Mouse (Mus musculus) megakaryocyte-erythroid progenitor cell, adult 5-6 weeks (primary cell): ENCODE results near the gene Acd. TPM values are rescaled to one million over a fixed set of nuclear protein-coding genes. Genes with fewer than 3 reads are reported as not detected.

Experiments
- ATAC-seq: replicated peaks from 2 replicates; pipeline ENCODE4 v1.8.0; 2016; ENCODE audit warnings: mild to moderate bottlenecking, inconsistent platforms; ENCODE audit not compliant: severe bottlenecking, poor library complexity, low FRiP score, low TSS enrichment
- total RNA-seq, 2 experiments: library from RNA; stranded (forward) in 1 of 2; stranded (reverse) in 1 of 2; fragments of 200-1000, 215-1000 nt in 1 of 2; fragments of >200 nt in 1 of 2; fragmentation: Nextera tagmentation in 1 of 2; gene quantifications; 2 replicates each; pipeline ENCODE4 v1.2.3; 2014 to 2017

Gene Acd
- total RNA-seq, 2 experiments from 2014 or later, result 46.8 to 83.6 TPM

DNA sequence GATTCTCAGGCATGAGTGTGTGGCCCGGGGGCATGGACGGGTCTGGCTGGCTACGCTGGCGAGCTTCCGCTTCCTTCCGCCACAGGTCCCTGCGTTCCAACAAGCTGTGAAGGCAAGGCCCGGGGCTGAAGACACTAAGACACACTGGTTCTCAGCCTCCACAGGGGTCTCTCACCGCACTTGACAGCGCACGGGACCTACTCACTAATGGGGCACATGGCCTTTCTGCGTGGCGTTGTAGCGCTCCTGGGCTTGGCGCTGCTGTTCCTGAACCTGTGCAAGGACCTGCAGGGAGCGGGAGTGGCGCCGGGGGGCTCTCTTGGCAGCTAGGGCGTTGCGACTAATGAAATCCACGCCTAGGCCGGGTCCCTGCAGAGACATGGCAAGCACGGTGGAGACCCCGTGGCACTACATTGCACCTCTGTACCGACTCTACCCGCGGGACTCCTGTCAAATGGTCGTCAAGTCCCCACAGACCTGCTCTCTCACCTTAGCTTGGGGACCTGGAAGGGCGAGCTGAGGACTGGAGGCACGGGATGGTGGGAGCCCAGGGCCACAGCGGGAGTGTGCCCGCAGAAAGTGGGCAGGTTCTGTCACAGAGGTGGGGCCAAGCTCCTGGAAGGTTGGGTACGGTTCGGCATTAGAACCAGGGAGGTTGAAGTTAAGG is 3.4 kb upstream of the Acd start:
- ATAC-seq, result no peak

DNA sequence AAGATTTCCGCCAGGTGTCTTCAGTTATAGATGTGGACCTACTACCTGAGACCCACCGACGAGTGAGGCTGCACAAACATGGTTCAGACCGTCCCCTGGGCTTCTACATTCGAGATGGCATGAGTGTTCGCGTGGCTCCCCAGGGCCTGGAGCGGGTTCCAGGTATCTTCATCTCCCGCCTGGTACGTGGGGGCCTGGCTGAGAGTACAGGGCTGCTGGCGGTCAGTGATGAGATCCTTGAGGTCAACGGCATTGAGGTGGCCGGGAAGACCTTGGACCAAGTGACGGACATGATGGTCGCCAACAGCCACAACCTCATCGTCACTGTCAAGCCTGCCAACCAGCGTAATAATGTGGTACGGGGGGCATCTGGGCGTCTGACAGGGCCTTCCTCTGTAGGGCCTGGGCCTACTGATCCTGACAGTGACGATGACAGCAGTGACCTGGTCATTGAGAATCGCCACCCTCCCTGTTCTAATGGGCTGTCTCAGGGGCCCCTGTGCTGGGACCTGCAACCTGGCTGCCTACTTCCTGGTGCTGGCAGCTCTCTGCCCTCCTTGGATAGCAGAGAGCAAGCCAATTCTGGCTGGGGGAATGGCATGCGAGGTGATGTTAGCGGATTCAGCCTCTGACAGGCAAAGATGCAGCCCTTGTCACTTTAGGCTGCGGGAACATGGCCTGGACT is 2.0 kb upstream of the Acd start:
- ATAC-seq, result no peak

DNA sequence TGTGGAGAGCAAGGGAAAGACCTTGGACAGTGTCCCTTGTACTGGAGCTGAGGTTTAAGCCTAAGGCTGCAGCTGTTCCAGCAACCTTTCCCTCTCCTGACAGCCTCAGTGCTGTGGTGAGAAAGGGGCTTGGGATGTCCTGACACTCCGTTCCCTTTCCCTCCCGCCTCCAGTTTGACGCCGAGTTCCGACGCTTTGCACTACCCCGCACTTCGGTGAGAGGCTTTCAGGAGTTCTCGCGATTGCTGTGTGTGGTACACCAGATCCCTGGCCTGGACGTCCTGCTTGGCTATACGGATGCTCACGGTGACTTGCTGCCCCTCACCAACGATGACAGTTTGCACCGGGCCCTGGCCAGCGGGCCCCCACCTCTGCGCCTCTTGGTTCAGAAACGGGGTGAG is 1.1 kb upstream of the Acd start:
- ATAC-seq, result no peak

DNA sequence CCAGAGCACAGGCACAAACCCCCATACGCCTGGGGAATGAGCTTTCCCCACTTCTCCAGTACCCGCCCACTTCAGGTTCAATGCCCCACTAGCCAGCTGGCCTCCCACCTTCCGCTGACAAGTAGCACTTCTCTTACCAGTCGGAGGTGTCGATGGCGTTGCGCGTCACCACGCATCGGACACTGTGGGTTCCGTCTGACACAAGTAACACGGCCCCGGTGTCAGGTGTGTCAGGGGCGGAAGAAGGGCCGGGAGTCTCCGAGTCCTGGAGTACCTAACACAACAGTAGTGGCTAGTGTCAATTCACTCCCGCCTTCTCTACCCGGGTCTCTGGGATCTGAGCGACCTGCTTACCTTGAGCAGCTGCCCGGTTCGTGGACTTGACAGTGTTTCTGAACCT is 336 bp downstream of the Acd start:
- ATAC-seq, result peak; percentile 47

DNA sequence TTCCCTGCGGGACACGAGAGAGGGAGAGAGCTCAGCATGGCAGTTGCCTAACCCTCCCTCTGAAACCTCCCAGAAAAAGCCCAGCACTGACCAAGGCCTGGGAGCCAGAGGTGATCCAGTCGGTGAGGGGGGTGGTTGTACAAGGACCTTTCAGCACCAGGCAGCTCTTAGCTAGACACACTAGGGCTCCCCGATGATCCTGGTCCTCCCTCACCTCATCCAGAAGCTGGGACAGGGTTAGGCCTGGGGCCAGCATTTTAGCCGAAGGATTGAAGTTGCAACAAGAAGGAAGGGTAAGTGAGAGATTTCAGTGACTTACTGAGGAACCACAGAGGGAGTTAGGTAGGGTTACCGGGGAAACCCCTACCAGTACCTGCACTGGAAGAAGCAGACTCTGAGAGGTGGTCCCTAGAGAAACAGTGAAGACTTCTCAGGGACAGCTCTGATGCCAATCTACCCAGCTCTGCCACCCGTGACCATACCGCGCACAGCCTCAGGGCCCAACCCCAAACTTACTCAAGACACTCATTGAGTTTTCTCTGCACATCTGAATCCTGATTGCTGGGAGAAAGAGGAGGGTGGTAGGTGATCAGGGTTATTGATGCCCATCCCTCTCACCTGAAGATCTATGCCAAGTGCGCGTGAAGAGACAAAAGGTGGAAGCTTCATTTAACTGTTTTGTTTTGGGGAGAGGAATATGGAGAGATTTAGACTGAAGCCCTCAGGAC is 1.2 kb downstream of the Acd start:
- no peak for ATAC-seq

DNA sequence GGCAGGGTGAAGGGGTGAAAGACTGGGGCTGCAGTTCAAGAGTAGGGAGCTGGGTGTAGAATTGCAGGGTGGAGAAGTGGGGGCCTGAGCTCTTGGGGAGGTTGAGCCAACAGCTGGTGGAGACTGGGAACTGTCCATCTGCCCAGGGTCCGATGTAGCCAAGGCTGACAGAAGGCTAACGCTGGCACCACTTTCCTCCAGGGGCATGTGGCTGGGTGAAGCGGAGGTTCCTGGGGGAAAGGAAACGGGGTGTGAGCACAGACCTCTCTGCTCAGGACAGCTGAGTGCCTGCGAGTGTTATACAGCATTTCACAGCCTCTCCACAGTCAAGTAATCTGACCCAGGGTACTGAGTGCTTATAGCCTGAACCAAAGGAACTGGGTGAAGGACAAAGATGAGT is 2.2 kb downstream of the Acd start:
- no peak for ATAC-seq

DNA sequence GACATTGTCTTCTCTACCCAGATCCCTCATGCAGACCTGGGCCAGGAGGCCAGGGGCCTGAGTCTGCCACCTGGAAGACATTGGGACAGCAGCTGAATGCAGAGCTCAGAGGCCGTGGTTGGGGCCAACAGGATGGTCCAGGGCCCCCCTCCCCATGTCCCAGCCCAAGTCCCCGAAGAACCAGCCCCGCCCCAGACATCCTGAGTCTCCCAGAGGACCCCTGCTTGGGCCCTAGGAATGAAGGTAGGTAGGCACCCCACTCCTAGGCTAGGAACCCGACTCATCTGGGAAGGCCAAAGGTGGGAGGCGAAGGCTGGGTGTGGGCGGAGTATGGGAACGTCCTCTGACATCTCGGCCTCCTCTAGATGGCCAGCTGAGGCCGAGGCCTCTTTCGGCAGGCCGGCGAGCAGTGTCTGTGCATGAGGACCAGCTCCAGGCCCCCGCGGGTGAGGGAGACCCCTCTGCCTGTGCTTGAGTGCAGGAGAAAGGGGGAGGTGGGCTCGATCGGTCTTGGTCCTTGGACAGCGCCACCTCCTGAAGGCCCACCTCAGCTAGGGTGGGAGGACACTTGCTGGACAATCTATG is 3.6 kb downstream of the Acd start:
- no peak for ATAC-seq

DNA sequence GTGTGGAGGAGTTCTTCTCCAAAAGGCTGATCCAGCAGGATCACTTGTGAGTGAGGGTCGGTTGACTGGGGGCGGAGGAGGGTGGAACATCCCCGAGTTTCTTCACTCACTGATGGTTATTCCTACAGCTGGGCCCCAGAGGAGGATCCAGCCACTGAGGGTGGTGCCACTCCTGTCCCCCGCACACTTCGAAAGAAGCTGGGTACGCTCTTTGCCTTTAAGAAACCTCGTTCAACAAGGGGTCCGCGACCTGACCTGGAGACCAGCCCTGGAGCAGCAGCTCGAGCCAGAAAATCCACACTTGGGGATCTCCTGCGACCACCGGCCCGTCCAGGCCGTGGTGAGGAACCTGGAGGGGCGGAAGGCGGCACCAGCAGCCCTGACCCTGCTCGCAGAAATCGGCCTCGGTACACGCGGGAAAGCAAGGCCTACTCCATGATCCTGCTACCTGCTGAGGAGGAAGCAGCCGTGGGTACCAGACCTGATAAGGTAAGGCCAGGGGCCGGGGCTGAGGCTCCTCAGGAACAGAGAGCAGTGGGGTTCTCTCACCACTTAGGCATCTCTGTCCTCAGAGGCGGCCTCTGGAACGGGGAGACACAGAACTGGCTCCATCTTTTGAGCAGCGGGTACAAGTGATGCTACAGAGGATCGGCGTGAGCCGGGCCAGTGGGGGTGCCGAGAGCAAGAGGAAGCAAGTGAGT is 5.7 kb downstream of the Acd start:
- ATAC-seq, result no peak

DNA sequence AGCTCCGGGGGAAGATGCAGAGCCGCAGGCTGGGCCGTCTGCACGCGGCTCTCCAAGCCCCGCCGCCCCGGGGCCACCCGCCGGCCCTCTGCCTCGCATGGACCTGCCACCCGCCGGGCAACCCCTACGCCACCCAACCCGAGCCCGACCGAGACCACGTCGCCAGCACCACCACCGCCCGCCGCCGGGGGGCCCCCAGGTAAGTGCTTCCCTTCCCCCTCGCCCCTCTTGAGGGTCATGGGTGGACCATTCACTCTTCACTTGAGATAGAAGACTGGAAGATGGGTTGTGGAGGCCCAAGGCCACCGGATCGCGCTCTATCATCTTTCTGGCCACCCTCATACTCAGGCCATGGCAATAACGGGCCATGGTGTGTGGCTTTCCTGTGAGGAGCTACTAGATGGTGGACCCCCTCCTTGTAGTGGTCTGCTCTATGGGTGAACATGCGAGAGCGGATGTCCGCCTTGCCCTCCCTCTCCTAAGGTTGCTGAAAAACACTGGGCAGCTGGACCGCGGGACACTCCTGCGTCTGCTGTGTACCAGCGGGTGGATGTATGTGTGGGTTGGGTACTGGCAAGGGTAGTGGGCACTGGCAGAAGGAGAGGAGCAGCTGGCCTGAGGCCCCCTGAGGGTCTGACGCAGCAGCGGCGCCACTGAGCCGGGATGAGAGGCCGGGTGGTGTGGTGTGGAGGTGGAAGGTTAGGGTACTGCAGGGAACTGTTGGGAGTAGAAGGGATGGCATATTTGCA is 6.7 kb downstream of the Acd start:
- no peak for ATAC-seq

DNA sequence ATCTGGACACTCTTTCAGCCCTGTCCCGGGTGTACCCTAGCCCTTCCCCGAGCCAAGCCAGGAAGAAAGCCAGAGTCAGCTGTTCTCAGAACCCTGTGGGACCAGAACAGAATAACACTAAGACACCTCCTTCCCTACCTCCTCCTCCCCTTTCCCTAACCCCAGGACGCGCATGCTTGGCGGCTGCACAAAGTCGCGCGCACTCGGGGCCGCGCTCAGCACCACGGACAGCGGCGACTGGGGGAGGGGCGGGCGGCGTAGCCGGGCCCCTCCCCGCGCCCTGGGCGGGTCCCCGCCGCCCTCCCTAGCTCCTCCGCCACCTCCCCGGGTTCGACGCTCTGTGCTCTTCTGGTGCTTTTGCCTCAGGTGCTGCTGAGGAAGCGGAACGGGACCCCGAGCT is 7.3 kb downstream of the Acd start:
- ATAC-seq, result no peak

DNA sequence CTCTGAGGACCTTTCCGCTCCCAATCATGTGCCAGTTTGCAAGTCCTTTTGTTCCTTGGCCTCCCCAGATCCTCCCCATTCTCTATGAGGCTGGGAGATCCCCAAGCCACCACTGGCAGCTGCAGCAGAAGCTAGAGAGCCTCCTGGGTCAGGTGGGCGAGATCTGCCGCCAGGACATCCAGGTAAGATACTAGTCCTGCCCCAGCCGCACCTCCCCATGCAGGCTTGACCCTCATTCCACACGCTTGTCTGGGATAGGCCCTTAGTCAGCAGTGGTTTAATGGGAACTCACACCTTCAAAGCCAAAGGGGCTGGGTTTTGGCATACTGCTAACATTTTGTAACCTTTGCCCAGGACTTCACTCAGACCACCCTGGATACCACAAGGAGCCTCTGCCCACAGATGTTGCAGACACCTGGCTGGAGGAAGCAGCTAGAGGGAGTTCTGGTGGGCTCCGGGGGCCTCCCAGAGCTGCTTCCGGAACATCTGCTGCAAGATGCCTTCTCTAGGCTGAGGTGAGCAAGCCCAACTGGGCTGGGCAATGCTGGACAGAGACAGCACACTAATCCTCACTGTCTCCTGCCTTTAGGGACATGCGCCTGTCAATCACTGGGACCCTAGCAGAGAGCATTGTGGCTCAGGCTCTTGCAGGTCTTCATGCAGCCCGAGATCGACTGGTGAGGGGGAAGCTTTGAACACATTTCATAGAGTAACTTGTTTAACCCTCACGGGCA is 8.3 kb downstream of the Acd start:
- no peak for ATAC-seq

DNA sequence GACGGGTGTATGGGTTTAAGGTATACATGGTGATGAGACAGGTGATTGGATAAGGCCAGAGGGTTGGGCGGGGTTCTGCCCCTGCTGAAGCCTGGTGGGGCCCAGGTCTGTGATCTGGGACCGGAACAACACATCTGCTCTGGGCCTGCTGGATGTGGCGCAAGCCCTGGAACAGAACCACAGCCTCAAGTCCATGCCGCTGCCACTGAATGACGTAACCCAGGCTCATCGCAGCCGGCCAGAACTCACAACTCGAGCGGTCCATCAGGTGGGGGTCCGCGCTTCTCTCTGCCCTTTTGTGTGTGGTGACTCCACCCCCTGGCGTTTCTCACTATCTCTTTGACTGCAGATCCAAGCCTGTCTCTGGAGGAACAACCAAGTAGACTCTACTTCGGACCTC is 9.9 kb downstream of the Acd start:
- peak; percentile 9 for ATAC-seq

DNA sequence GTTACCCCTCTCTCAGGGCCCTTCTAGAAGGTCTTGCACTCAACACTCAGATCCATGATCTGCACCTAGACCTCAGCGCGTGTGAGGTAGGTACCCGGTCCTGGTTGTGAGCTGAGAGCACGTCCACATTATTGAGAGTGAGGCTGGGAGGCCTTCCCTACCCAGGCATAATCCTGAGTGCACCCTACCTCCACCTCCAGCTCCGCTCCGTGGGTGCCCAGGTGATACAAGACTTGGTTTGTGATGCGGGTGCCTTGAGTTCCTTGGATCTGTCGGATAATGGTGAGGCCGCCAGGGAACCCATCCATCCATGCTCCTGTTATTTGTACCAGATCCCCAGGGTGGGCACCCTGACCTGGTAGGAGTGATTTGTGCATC is 10.9 kb downstream of the Acd start:
- no peak for ATAC-seq

DNA sequence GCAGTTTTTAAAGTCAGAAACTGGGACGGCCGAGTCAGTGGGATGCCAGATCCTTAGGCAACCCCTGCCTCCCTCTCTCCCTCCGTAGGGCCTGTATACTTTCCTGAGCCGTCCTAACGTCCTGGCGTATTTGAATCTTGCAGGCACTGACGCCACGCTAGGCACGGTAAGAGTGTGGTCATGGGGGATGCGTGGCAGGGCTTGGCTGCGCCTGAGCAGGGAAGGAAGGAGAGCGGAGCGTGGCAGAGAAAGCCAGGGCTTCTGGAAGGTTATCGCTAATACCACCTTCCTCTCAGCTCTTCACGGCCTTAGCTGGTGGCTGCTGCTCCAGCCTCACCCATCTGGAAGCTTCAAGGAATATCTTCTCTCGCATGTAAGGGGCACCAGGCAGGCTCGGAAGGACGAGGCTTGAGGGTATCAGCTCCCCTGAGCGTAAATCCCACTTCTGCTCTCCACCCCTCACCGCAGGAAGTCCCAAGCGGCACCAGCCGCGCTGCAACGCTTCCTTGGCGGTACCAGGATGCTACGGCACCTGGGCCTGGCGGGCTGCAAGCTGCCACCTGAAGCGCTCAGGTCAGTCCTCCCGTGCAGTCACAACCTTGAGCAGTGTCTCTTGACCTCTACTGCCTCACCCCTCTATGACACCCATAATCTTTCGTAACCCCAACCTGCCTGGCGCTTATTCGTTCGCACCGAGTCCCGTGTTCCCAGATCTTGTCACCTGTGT is 11.5 kb downstream of the Acd start:
- ATAC-seq, result no peak

DNA sequence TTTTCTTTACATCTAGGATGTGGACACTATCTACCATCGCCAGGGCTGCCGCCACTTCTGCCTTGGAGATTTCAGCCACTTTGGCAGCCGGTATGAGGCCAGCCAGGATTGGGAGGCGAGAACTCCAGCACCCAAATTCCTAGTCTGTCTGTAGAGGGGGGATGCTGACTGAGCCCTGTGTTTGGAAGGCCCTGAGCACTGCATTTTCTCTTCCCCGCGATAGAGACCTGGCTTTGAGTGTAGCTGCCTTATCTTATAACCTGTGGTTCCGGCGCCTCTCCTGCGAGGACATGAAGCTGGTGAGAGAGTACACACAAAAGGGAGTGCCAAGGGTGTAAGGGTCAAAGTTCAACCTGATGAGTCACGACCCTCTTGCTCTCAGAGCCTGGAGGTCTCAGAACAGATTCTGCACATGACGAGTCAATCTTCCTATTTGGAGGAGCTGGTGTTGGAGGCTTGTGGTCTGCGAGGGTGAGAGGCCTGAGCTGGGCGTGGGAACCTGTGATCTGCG is 12.6 kb downstream of the Acd start:
- ATAC-seq, result no peak

DNA sequence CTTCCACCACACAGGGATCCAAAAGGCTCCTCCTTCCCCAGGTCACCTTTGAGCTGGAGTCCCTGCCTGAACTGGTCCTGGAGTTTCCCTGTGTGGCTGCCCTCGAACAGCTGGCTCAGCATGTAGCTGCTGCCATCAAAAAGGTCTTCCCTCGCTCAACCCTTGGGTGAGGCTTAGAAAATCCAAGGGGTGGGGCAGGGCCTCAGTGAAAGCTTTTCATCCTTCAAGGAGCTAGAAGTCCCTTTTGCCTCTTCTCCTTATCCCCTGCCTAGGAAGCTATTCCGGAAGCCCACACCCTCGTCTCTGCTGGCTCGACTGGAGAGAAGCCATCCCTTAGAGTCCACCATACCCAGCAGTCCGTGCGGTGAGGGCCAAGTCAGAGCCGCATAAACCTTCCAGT is 13.4 kb downstream of the Acd start:
- no peak for ATAC-seq

DNA sequence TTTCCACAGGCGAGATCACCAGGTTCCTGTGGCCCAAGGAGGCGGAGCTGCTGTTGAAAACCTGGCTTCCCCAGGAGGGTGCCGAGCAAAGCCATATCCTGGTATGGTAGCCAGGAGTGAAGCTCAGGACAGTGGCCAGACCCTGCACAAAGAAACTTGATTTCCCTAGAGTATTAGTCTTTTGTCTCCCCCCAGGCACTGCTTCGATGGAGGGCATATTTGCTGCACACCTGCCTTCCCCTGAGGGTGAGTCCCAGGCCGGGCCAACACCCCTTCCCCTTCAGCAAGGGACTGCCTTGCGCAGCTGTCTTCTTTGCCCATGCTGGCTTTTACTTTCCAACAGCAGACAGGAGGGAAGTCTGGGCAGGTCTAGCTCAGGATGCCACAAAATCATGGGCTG is 14.4 kb downstream of the Acd start:
- 0 out of 2 replicates have a peak, but pooled peaks have one; percentile 4 for ATAC-seq
